Mouse (Mus musculus): Measurements from ENCODE around the gene Ints13.

DNA sequence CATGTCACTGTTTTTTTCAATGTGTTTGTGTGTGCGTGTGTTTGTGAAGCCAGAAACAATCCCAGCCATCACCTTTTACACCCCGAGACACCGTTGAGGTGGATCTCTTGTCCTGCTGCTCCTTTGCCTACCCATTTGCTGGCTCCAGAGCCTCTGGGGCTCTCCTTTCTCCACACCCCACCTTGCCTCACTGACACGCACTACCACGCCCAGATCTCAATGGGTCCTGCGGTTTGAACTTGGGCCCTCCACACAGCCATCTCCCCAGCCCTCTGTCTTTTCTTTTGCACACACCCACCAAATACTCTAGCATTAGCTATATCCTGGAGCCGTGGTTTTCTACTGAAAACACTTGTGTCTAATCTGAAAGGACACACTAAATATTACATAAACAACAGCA, 34.3 kb upstream of the Ints13 start:
- TF ChIP-seq POLR2A (IDR thresholded peaks at IDR 0.05; ENCODE audit: extremely low read depth, insufficient read depth, low read length) (no peak), CTCF (IDR thresholded peaks at IDR 0.05; ENCODE audit: extremely low read depth, insufficient read depth, low read length) (no peak)

All from cortical plate, adult 2 months (tissue).